Mouse (Mus musculus): Measurements from ENCODE around the gene Tprgl.

The Tprgl gene

DNA sequence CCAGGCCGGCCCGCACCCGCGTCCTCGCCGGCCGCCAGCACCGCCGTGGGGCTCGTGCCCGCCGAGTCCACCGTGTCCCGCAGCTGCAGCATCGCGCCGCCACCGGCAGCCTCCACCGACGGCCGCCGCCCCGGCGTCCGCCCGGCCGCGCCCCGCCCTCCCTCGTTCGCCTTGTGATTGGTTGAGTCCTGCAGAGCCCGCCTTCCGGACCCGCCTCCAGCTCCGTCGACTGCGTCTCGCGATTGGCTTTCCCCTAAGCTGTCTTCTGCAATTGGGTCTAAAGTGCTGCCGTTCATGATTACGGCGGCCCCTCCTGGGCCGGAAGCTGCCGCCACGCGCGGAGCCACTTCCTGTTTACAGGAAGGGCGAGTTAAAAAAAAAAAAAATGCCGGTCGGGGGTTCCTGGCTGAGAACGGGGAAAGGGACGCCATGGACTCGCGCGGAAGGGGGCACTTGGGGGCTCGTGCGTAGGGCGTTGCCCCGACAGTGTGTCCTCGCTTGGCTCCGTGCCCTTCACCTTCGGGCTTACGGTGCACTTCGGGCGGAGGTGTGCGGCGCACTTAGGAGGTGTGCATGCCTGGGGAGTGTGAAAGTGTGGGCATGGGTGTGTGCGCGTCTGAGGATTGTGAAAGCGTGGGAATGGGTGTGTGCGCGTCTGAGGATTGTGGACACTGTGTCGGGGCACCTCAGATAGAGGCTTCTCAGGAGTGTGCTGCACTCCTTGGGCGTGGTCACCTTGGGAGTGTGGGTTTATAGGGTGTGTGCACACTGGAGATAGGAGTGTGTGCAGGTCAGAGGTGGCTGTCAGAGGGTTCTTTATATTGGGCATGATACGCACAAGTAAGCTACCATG, at the start of gene Tprgl:
Gene Tprgl (minus strand): TSS at position 129 of the 853 bp plus-strand sequence.
- peak; percentile 98 for DNase-seq (ENCODE audit: low read depth, low spot score)

DNA sequence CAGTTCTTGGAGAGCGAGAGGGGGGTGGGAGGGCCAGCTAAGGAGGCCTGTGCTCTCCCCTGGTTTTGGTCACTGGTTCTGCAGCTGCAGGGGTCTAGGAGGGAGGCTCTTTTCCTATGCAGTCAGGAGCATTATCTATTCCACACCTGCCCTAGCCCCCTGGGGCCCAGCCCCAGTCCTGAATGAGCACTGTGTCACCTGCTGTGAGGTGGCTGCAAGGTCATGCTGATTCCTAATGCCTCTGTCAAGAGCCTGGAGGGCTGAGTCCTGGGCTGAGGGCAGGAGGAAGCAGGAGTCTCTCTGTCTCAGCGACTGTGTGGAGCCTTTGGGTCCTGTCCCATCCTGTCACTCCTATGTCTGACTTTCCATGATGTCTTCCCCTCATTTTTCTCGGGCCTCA, 49.4 kb upstream of the Tprgl start:
- no peak for DNase-seq (ENCODE audit: low read depth, low spot score)

DNA sequence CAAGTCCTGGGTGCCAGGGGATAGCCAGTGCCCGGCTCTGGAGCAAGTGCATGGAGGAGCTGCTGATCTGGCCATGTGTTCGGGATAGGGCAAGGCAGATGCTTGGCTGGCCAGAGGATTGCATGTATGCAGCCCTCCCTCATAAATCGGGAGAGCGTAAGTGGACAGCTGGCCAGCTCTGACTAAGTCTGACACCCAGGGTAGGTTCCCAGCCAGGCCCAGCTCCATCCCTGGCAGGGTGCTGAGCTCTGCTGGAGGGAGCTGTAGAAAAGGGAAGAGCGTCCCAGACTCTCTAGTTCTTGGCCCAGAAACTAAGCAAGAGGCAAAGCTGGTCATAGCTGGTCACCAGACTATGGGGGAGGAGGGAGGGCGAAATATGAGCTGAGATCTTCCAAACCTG, 48.6 kb upstream of the Tprgl start:
- DNase-seq (ENCODE audit: low read depth, low spot score) = no peak

DNA sequence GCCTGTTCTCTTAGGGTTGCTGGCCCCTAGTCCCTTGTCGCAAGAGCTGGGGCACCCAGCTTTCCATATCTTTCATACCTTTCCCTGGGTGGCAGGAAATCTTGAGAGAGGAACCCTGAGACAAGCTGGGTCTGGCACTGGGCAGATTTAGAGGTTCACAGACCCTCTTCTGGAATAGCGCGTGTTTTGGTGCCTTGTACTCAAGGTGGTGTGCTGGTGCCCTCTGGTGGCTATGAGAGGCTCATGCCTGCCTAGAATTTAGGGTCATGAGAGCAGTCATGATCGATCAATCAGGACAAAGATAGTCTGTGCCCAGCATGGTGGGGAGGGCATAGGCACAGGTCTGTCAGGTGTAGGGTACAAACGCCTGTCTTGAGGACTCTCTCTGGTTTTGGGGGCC, 46.8 kb upstream of the Tprgl start:
- peak; percentile 75 for DNase-seq (ENCODE audit: low read depth, low spot score)

DNA sequence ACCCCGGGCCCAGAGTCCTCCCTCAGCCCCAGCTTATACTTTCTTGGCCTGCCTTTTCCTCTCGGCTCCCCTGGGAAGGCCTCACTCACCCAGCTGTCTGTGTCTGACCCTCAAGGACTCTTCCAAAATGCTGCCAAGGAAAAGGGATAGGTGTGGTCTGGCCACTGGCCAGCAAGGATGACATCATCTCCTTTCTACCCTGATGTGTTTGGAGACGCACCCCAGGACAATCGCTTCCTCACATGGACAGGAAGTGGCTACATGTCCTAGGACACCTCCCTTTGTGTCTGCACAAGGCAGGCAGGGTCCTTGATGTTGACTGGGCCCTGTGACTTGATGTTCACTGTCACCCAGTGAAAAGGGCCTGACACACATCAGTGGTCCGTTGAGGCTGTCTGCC, 44.9 kb upstream of the Tprgl start:
- DNase-seq (ENCODE audit: low read depth, low spot score) = no peak

DNA sequence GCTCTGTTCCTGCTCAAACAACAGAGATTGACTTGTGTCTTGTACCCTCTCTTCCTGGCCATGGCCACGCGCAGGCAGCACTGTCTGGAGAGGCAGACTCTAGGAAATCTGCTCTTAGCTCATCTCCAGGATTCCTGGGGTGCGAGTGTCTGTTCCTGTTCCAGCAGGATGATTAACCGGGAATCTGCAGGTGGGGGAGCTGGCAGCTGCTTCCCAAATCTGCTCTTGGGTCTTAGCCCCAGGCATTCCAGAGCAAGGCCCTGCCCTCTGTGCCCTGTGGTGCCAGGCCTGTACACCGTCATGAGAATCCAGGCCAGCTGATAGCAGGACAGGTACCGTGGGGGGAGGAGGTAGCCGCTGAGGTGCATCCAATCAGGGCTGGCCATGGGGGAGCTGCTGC, 44.1 kb upstream of the Tprgl start:
- no peak for DNase-seq (ENCODE audit: low read depth, low spot score)

DNA sequence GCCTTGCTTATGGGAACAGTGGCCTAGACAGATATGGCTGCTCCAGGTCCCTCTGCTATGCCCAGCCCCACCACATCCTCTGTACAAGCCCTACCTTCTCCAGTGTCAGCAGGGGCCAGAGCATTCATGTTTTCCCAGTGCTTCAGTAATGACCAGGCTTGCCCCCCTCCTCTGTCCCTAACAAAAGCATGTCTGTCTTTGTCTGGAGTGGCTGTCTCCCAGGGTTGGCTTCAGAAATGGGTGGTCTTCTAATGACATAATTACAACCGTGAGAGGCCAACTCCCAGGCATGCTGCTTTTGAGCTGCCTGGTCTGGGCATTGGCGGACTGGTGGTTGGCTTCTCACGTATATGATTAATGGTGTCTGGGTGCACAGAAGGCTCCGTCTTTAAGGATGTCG, 41.0 kb upstream of the Tprgl start:
- no peak for DNase-seq (ENCODE audit: low read depth, low spot score)

DNA sequence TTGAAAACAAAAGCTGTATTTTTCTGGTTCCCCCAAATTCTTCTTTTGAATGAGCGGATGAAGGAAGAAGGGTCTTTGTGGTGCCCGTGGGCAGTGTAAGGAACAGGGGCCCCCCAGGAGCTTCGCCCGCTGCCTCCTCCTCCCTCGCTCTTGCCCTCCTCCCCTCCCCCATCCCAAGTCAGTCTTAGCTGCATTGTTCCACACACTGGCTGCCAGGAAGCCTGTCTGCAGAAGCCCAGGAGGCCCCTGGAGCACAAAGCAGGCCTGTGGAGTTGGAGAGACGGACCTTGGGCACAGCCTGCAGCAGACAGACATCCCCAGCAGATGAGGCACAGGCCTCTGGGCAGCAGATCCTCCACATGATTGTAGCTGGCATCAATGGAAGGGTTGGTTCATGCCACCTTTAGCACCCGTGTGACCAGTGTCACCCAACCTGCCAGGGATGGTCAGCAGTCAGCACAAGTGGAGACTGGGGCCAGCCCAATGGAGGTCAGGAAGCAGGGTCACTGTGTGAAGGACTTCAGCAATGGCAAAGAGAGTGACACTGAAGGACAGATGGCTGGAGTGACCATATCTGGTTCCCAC, 38.0 kb upstream of the Tprgl start:
- DNase-seq (ENCODE audit: low read depth, low spot score) = no peak

DNA sequence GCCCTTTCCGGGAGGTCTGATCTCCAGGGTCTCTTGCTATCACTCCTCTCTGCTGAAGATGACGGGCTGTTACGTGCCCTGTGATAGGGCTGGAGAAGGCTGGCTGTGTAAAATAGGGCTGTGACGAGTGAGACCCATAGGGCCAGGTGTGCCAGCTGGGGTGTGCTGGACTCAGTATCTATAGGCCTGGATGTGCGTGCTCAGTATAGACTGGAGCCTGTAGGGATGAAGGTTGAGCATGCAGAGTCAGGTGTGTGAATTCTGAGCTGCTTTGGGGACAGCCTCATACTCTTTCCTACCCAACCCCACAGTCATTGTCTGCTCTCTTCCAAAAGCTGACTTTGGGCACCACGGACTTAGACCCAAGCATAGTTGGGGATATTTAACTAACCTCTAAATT, 37.5 kb upstream of the Tprgl start:
- DNase-seq (ENCODE audit: low read depth, low spot score) = no peak

DNA sequence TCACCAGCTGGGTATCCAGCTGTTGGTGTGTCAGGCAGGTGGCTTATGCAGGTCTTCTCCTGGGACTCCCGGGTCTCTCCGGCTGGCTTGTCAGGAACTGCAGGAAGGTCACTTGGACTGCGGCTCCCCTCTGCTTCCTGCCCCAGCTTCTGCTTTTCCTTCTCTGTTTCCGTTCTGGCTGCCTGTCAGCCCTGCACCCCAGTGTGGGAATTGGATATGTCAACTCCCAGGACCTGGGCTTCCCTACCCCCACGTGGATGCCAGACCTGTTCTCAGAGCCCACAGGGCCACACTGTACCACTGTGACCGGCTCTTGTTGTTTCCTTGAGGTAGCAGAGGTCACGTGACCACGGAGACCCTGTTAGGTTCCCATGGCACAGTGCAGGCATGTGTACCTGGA, 28.5 kb upstream of the Tprgl start:
- no peak for DNase-seq (ENCODE audit: low read depth, low spot score)

DNA sequence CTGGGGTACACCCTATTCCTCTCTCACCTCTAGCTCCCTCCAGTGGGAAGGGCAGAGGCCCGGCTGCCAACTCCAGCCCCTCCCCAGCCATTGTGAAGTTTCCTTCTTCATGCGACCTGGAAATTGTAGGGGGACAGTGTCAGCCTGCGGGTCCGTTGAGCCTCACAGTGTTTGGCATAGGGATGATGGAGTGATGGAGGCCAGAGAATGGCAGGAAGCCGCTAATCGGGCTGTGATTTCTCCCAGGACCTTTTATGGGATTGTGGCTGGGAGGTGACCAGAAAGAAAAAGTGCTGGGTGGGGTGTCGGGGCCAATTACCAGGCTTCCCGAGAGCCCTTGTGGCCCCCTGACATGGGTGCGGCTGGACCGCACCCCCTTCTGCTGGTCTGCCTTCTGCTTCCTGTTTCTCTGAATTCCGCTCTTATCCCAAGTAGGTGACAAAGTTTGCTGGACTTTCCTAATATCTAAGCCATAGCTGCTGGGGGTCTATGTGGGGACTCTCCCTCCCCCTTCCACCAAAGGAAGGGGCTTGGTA, 25.6 kb upstream of the Tprgl start:
- no peak for DNase-seq (ENCODE audit: low read depth, low spot score)

DNA sequence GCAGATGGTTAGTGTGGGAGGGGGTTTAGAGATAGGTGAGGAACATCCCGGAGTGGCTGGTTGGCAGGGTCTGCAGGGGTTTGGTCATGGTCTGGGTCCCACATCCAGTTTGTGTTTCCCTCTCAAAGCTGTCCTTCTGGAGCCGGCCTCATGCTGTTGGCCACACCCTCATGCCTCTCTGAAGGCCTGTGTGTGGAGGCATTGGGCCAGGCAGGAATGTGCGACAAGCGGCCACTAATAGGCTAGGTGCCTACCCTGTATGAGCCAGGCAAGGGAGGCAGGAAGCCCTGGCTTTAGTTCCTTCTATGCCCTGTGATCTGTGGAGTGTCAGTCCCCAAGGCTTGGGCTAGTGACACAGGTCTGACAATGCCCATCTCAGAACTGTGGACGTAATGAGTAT, 24.5 kb upstream of the Tprgl start:
- no peak for DNase-seq (ENCODE audit: low read depth, low spot score)

DNA sequence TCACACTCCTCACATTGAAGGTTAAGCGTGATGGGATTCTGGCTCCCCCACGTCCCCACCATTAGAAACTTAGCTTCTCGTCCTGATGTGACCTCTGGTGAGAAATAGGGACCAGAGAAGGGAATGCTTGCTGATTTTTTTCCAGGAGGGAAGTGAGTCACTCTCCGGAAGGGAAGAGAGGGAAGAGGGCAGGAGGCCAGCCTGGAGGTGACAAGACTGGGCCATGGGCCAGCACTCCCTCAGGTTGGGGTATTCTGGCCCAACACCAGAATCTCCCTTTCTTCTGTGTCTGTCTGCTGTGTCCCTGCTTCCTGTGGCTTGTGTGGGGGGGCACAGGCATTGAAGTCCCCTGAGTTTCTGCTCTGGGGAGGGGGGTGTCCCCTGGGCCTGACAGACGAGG, 23.1 kb upstream of the Tprgl start:
- DNase-seq (ENCODE audit: low read depth, low spot score) = no peak

DNA sequence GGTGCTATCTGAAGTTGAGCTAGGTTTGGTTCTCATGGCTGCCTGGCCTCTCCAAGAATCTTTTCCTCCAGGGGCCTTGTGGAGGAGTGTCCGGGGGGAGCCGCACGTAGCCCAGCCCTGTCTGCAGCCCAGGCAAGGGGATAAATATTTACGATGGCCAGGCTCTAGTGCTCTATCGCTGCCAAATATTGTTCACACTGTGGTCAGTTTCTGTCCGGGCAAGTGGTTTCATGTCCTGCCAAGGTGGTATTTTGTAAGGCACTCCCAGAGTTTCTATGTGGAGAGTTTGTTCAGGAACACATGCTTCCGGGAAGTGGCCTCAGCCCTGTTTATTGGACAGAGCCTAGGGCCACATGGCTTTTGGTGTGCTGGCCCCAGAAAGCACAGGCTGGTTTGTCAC, 20.5 kb upstream of the Tprgl start:
- DNase-seq (ENCODE audit: low read depth, low spot score) = no peak

DNA sequence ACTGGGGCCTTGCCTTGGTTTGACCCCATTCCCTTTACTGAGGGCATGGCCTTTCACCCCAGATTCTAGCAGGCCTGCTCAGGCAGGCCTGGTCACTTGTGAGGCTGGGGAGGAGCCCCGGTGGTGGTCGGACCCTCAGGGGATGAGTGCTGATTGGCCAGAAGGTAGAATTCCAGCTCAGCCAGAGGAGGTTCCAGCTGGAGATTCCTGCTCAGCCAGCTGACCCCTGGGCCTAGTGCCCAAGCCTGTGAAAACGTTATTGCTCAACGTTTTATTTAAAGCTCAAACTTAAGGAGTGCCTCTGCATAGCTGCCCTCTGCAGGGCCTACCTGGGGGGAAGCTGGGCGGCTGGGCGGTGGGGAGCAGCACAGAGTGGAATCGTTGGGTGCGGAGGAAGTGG, 16.8 kb upstream of the Tprgl start:
- DNase-seq (ENCODE audit: low read depth, low spot score) = no peak

DNA sequence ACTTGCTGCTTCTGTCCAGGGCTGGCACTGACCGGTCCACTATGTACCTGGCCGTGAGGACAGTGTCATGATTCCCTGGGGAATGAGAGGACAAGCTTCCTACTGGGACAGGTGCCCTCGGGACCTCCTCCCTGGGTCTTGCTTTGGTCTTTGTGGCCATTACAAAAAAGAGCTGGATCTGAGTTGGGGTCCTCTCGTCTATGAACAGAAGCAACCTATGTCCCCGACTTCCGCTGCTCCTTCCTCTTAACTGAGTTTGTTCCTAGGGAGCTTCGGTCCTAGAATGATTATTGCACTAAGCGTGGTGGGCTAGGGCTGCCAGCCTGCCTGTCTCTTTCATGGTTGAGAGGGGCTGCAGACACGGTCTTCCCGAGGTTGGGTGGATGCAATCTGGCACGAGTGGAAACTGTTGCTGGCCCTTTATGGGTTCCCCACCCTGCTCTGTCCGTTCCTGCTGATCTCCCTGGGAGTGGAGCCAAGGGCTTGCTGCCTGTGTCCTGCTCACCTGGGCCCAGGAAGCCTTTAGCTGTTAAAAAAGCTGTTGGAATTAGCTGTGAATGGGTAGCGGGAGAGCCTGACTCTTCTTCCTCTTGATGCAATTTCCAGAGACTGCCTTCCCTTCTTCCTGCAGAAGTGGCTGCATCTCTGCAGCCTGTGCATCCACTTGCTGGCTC, 11.6 kb upstream of the Tprgl start:
- no peak for DNase-seq (ENCODE audit: low read depth, low spot score)

DNA sequence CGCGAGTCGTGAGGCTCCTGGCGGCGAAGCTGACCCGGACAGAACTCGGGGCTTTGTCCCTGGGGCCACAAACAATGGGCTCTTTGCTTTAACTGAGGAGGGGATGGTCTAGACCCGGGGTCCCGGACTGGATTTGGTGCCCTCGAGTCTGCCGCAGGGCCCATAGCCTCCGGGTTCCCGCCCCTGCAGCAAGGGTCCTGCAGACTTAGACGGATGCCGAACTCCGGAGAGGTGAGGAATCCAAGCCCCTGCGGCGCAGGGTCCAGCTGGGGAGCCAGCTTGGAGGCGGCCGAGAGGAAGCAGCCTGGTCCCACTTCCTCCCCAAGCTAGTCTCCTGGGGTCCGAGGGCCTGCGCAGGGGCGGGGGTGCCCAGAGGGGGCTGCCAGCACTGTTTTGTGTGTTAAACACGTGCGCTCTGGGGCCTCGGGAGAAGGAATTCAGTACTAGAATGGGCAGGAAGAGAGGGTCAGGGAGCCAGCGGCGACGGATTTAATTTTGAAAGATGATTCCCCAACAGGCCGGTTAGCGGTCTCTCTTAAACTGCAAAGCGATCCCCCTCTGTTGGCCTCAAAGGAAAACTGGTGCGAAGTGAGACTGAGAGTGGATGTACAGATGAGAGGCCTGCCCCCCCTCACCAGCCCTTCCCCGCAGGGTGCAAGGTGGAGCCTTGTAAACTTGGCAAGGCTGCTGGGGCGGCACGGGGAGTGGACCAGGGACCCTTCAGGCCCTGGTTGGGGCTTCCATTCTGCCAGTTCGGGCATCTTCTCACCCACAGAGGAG, 10.9 kb upstream of the Tprgl start:
- no peak for DNase-seq (ENCODE audit: low read depth, low spot score)

DNA sequence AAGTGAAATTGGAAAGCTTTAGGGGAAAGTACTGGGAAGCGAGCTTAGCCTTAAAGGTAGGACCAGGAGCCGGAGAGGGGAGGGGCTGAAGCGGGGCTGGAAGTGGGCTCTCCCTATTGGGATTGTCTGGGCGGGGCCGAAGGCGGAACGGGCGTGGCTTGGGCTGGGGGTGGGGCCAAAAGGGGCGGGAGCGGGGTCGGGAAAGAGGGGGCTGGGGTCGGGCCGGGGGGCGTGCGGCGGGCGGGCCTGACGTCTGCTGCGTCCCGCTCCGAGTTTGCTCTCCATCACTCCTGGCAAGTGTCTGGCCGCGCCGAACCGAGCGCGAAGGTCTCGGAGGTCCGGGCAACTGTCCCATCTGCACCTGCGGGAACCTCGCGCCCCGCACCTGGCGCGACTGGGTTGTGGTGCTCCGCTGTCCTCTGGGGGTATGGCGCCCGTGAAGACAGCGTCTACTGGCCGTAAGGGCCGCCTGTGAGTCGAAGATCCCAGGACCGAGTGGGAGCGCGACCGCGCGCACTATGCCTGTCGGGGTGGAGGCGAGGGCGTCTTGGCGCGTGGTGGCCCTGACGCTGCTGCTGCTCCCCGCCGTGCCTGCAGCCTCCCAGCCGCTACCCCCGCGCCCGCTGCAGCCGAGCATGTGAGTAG, 10.2 kb upstream of the Tprgl start, which contains the start of gene Megf6:
Gene Megf6 (plus strand): TSS at position 225 of the 645 bp plus-strand sequence.
- no peak for DNase-seq (ENCODE audit: low read depth, low spot score)

DNA sequence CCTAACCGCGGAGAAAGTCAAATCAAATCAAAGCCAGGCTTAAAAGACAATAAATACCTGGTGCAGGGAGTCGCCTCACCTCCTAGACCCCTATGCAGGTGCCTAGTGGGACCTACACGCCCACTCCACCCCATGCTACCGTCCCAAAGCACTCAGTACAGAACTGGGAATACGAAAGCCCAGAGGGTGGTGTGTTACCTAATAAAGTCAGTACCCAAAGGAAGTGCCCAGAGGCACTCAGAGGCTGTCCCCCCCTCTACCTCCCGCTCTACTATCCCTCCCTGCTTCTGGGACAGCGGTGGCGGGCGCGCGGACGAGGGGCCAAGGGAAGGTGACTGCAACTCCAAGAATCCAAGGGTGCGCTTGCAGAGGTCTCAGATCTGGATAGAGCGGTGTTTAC, 9.6 kb upstream of the Tprgl start:
- no peak for DNase-seq (ENCODE audit: low read depth, low spot score)

DNA sequence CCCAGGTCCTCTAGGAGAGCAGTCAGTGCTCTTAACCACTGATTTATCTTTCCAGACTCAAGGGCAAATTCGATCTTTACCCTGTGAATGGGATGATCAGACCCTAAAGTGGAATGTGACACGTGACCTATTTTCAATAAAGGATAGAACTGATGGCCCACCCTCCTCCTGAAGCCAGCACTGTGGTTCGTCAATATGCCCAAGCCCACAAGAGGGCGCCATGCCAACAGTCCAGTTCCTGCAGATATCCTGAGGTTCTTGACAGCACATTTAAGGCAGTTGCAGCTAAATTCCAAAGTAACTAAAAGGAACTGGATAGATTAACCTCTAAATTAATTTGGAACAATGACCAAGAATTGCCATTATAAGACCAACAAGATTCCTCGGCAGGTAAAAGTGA, 6.6 kb upstream of the Tprgl start:
- DNase-seq (ENCODE audit: low read depth, low spot score) = peak; percentile 67

DNA sequence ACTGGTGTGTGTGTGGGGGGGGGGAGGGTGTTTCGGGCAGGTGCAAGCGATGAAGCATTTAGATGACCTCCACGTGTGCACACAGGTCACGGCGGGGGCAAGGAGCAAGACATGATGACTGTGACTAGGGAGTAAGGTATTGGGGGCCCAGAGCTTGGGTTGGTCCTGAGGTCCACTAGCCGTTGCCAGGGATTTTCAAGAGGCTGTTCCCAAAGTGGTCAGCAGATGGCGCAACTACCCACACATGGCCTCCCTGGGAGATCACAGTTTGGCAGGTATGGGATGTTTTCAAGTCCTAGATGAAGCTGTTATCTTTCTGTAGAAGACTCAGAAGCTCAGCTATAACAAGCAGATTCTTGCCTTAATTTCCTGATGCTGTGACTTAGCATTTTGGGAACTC, 2.8 kb upstream of the Tprgl start:
- peak; percentile 84 for DNase-seq (ENCODE audit: low read depth, low spot score)

Data from CD4-positive, CD25-positive, alpha-beta regulatory T cell, adult 2 months (primary cell).